In the genomic region with DNA sequence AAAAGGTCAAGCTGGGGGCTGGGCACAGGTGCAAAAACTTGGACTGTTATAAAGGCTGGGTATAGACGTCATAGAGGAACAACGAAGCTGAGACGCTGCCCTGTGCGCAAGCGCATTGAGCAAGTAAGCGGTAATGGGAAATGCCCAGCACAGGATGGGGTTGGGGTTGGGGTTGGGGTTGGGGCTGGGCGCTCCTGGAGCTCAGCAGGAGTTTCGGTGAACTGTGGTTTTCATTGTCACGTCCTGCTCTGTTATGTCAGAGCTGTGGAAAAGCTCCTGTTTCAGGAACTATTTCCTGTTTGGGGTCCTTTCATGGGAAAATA, we compare ENCODE assay signal across 11 mouse cellular contexts.
DNase-seq lines count a peak whose midpoint lies in the region; ATAC-seq lines count a peak whose summit lies in the region.
"Had no signal": no experiment of that assay in that cellular context is flagged by ENCODE, and none has a peak within 500 bp of the region (broad histone marks: within the 10 kb centered on the region; RNA-seq: fewer than 3 reads in every experiment).

No protein-coding gene starts in this region.

- no peak overlapping the region for H3K4me2 ChIP-seq in hindbrain, embryonic 13.5 days
- H3K4me2 ChIP-seq: embryonic facial prominence, embryonic 15.5 days; neural tube, embryonic 15.5 days had no signal

- no peaks in the 10 kb centered on the region for H3K36me3 ChIP-seq in splenic B cell, adult 2 months (ENCODE audit: control insufficient read depth, insufficient read depth, low read length, poor library complexity, severe bottlenecking)
- no peaks in the 10 kb centered on the region for H3K36me3 ChIP-seq in hindbrain, embryonic 13.5 days
- H3K36me3 ChIP-seq: embryonic facial prominence, embryonic 15.5 days; neural tube, embryonic 15.5 days had no signal

- intact Hi-C loops in left cerebral cortex, postnatal 25 days (cut with DNase I) = no loop called here

- no peak overlapping the region for H3K27ac ChIP-seq in hindbrain, embryonic 13.5 days
- H3K27ac ChIP-seq: embryonic facial prominence, embryonic 15.5 days; heart, embryonic 10.5 days; neural tube, embryonic 15.5 days had no signal

- peaks cover 8% of the 10 kb centered on the region for H3K9me3 ChIP-seq in hindbrain, embryonic 13.5 days
- H3K9me3 ChIP-seq: neural tube, embryonic 15.5 days had no signal

- H3K27me3 ChIP-seq in splenic B cell, adult 2 months (ENCODE audit: control insufficient read depth, insufficient read depth, low read length, poor library complexity, severe bottlenecking) = no peaks in the 10 kb centered on the region
- no peaks in the 10 kb centered on the region for H3K27me3 ChIP-seq in hindbrain, embryonic 13.5 days
- H3K27me3 ChIP-seq: embryonic facial prominence, embryonic 15.5 days; neural tube, embryonic 15.5 days had no signal

- H3K4me1 ChIP-seq in hindbrain, embryonic 13.5 days (replicated peaks) = peaks cover 13% of the 10 kb centered on the region; the same call in 1 of the 2 replicates
- H3K4me1 ChIP-seq: embryonic facial prominence, embryonic 15.5 days; heart, embryonic 10.5 days had no signal

- no peak overlapping the region for H3K4me3 ChIP-seq in hindbrain, embryonic 13.5 days
- H3K4me3 ChIP-seq: embryonic facial prominence, embryonic 15.5 days; heart, embryonic 10.5 days; neural tube, embryonic 15.5 days had no signal

- peak; percentile 85 for ATAC-seq in CD4-positive, CD25-positive, alpha-beta regulatory T cell, adult 4 months
- ATAC-seq in hindbrain, embryonic 13.5 days (ENCODE audit: low FRiP score) = no peak

- peak; percentile 84 for DNase-seq in CD4-positive helper T cell, adult 2 months (ENCODE audit: low read depth, low spot score)
- DNase-seq in liver = peak; percentile 33
- peak; percentile 11 for DNase-seq in splenic B cell, adult 2 months (ENCODE audit: low read depth, low spot score)
- no peak for DNase-seq in left cerebral cortex, postnatal 25 days (ENCODE audit: low spot score in 2 of 2)
- DNase-seq in adrenal gland, adult 2 months = no peak
- DNase-seq: layer of hippocampus, adult 9-11 months had no signal

- 79% methylated on average over 9 of the region's 9 CpGs for WGBS in hindbrain, embryonic 13.5 days

- H3K9ac ChIP-seq in hindbrain, embryonic 13.5 days = no peak overlapping the region
- H3K9ac ChIP-seq: embryonic facial prominence, embryonic 15.5 days; neural tube, embryonic 15.5 days had no signal

Comparison
In these comparisons a context has a peak if more than half of its experiments do, and no peak if none do; other contexts are left out.
1. DNase-seq: peak in CD4-positive helper T cell, adult 2 months (single experiment), liver (single experiment) and splenic B cell, adult 2 months (single experiment); none in left cerebral cortex, postnatal 25 days (0 of 2) and adrenal gland, adult 2 months (single experiment).